Mouse (Mus musculus): ENCODE measurements around the gene Pde2a.

GRCm38 (mm10) chr7:101376701-101377340 is 44.7 kb upstream of the Pde2a start:
- TF ChIP-seq CTCF (IDR thresholded peaks at IDR 0.05; ENCODE audit: low read depth), result no peak
- no peak for TF ChIP-seq EP300 (IDR thresholded peaks at IDR 0.05; ENCODE audit: low read depth)
